Mouse (Mus musculus) naive thymus-derived CD4-positive, alpha-beta T cell, adult 5 months (primary cell): Measurements from ENCODE around the gene Gpatch1. TPM values are rescaled to one million over a fixed set of nuclear protein-coding genes. Genes with fewer than 3 reads are reported as not detected.

ENCODE experiments used
- polyA plus RNA-seq: library from polyadenylated mRNA; unstranded; fragments of 100-300 nt; shearing (Covaris generic); gene quantifications from one replicate; pipeline ENCODE4 v1.2.1, GENCODE M21; 2017

The Gpatch1 gene
- 10.6 TPM for polyA plus RNA-seq

GRCm38 (mm10) chr7:35317729-35318609 is at the start of gene Gpatch1:
Gpatch1 (minus strand) TSS chr7:35318440.

GRCm38 (mm10) chr7:35333692-35334526 is 15.7 kb upstream of the Gpatch1 start, which contains the start of gene Rhpn2:
Rhpn2 (plus strand) TSS chr7:35334170.

Other genes with a start within 250 kb of the Gpatch1 start
- not detected for gene Cebpa, start 199.1 kb downstream of the Gpatch1 start, polyA plus RNA-seq
- not detected for gene Slc7a10, start 132.1 kb downstream of the Gpatch1 start, polyA plus RNA-seq
- gene Lrp3, start 102.9 kb downstream of the Gpatch1 start, polyA plus RNA-seq: not detected
- gene Rhpn2, start 15.7 kb upstream of the Gpatch1 start, polyA plus RNA-seq: 0.29 TPM
- 14.0 TPM for gene Faap24, start 78.4 kb upstream of the Gpatch1 start, polyA plus RNA-seq
- gene Cep89, start 78.6 kb upstream of the Gpatch1 start, polyA plus RNA-seq: 11.7 TPM
- gene Slc7a9, start 130.4 kb upstream of the Gpatch1 start, polyA plus RNA-seq: not detected
- not detected for gene Tdrd12, start 219.3 kb upstream of the Gpatch1 start, polyA plus RNA-seq
- 20.7 TPM for gene Nudt19, start 237.9 kb upstream of the Gpatch1 start, polyA plus RNA-seq